Mouse (Mus musculus) embryonic stem cell, embryonic (primary cell): ENCODE data around the gene Fgf15.

Source experiments
- CTCF ChIA-PET, 4 experiments: fragments of 300-600 bp in 2 of 4; fragments of 350-600 bp in 2 of 4; sonication (Branson Sonifier 250); formaldehyde crosslinking; loops; one replicate each; lab custom pipeline; 2022; ENCODE audit warnings: inconsistent platforms in 2 of 4; lab: Charles Lee
- POLR2A ChIA-PET, 4 experiments: fragments of 300-600 bp in 2 of 4; fragments of 350-600 bp in 2 of 4; sonication (Branson Sonifier 250); formaldehyde crosslinking; loops; one replicate each; lab custom pipeline; 2022; ENCODE audit warnings: antibody characterized with exemption in 4 of 4, inconsistent platforms in 1 of 4; lab: Charles Lee

Fgf15 gene

DNA sequence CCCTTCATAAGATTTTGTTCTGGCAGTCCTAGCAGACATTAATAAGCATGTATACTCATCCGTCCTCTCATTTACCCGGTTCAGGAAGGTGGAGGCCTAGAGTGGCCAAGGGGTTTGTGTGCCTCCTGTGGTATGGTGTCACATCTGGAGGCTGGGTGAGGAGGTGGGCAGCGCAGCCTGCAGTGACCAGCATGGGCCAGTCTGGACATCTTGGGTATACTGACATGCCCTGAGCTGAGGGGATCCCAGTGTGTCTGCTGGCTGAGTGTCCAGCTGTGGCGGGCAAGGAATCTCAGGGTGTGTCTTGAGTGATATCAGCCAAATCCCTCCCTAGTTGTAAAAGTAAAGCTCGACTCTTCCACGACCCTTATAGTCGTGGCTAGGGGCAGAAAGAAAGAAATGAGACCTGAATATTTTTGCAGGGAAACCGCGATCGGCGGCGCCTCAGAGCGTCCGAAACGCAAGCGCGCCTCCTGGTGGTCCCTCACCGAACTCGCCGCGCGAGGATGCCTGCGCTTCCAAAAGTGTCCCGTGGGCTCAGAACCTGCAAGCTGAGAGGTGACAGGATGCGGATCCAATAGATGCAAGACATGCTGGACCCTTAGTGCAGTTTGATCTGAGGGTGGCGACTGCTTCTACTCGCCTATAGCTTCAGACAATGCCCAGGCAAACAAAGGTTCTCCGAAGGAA is 10.5 kb downstream of the Fgf15 start:
- ChIA-PET CTCF (interaction anchor here (0.5 to 4.0 kb wide), 63 partner anchors 8 to 507 kb away, joined by 3 to 36 read pairs (median 4); partner anchors contain the start of genes LTO1 (in 1 of the 4), Ppfia1 (in 1 of the 4) and Tpcn2 (in 1 of the 4)), POLR2A (interaction anchor here in 3 of 4 experiments (0.5 to 1.3 kb wide), 9 partner anchors 11 to 1310 kb away, joined by 3 to 4 read pairs (median 3); partner anchors contain the start of gene Fadd (in 1 of the 3))

DNA sequence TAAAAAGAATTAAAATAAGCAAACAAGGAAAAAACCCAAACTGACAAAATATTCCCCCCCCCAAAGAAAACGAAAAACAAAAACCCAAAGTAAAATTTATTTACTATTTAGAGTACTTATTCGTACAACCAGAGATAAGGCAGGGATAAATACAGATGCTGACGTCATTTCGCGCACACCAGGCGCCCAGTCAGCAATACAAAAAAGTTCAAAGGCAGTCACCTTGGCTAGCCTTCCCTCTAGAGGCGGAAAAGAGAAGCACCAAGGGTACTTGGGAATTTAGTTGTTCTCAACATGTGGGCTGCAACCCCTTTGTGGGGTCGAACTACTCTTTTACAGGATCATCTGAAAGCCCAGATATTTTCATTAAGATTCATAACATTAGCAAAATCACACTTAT is 11.5 kb downstream of the Fgf15 start:
- CTCF ChIA-PET, result interaction anchor here (0.6 to 4.0 kb wide), 32 partner anchors 7 to 385 kb away, joined by 3 to 36 read pairs (median 5); partner anchors contain the start of genes LTO1 (in 1 of the 4) and Tpcn2 (in 1 of the 4)
- POLR2A ChIA-PET, result interaction anchor here in 3 of 4 experiments (0.5 to 1.5 kb wide), 12 partner anchors 9 to 1311 kb away, joined by 3 to 8 read pairs (median 3); partner anchors contain the start of genes Fadd (in 1 of the 3) and Tpcn2 (in 1 of the 3)

DNA sequence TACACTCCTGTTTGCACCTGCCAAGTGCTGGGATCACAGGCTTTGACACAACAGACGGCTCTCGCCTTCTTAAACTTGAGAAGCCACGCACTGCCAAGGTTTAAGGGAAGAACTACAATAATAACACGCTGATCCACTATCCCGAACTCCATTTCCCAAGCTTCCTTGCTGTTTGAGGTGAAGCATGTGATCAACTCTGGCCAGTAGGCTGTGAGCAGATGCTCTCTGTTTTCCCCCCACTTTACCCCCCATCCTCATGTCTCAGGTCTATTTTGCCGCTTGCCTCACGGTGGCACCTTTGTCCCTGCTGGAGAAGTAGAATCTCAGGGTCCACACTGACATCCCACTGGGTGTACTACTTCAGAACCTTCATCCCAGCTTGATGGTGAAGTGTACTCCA is 12.4 kb downstream of the Fgf15 start:
- CTCF ChIA-PET, result interaction anchor here (0.6 to 4.0 kb wide), 40 partner anchors 9 to 372 kb away, joined by 3 to 36 read pairs (median 3); partner anchors contain the start of genes Fadd (in 1 of the 4) and Fgf3 (in 1 of the 4)
- POLR2A ChIA-PET, result interaction anchor here (0.6 to 1.5 kb wide), 30 partner anchors 9 to 375 kb away, joined by 3 to 10 read pairs (median 4); partner anchors contain the start of genes Fadd (in 1 of the 4) and Tpcn2 (in 1 of the 4)

DNA sequence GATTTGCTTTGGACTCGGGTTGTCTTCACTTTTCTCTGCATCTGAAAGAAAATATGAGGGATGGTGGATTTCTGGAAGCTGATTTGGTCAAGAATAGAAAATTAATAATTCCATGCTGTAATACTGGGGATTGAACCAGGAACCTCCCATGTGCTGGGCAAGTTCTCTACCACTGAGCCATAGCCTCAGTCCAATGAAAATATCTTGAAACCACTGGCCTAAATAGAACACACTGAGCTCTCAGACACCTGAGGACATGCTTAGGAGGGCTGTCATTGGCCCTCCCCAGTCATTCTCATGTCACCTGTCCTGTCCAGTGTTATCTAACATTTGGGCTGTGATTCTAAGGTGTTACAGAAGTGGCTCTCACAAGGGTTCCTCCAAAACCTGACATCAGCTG is 14.8 kb downstream of the Fgf15 start:
- ChIA-PET POLR2A (interaction anchor here in 1 of 4 experiments (0.9 to 1.5 kb wide), 2 partner anchors 29 to 47 kb away, joined by 3 to 4 read pairs; partner anchors contain the start of gene Ccnd1), CTCF (no interaction called here)

DNA sequence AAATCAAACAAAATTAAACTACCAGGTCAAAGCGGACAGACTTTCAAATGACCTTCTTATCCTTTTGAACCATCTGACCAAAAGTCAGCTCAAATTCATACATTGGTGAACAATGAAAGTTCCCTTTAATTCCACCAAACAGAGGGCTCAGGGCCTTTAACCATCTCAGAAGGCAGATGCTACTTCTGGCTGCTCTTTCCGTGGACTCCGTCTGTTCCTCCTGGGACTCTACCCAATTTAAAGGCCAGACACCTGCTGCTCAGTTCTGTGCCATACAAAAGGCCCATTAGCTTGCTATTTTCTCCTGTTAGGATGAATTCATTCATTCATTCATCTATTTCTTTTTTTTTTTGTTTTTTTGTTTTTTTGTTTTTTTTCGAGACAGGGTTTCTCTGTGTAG is 16.6 kb downstream of the Fgf15 start:
- CTCF ChIA-PET, result no interaction called here
- POLR2A ChIA-PET, result no interaction called here

DNA sequence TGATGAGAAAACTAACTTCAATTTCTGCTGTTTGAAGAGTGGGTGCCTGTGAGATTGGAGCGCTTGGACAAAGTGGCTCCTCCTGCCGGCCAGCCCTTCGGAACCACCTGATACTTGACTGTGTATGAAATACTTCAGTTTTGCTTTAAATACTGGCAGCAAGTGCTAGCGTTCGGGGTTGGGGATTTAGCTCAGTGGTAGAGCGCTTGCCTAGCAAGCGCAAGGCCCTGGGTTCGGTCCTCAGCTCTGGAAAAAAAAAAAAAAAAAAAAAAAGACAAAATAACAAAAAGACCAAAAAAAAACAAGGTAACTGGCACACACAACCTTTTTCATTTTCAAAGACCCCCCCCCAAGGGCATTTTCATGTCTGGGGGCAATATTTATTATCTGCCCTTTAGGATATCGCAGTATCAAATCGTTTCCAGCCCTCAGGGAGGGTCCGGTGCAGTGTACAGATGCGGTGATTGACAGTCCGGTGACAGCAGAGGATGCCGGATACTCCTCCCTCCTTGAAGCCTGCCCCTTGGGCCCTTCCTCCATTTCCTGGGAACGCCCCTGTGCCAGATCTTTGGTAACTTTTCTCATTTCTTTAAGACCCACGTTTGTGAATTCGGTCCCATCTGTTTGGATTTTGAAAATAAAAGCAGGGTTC is 18.1 kb downstream of the Fgf15 start:
- ChIA-PET CTCF (interaction anchor here in 3 of 4 experiments (0.6 to 1.9 kb wide), 9 partner anchors 8 to 351 kb away, joined by 3 to 8 read pairs (median 5); no protein-coding TSS in a partner anchor), POLR2A (interaction anchor here in 3 of 4 experiments (0.5 to 3.0 kb wide), 20 partner anchors 9 to 369 kb away, joined by 3 to 18 read pairs (median 4); partner anchors contain the start of genes Ccnd1 (in 1 of the 3) and Tpcn2 (in 1 of the 3))

DNA sequence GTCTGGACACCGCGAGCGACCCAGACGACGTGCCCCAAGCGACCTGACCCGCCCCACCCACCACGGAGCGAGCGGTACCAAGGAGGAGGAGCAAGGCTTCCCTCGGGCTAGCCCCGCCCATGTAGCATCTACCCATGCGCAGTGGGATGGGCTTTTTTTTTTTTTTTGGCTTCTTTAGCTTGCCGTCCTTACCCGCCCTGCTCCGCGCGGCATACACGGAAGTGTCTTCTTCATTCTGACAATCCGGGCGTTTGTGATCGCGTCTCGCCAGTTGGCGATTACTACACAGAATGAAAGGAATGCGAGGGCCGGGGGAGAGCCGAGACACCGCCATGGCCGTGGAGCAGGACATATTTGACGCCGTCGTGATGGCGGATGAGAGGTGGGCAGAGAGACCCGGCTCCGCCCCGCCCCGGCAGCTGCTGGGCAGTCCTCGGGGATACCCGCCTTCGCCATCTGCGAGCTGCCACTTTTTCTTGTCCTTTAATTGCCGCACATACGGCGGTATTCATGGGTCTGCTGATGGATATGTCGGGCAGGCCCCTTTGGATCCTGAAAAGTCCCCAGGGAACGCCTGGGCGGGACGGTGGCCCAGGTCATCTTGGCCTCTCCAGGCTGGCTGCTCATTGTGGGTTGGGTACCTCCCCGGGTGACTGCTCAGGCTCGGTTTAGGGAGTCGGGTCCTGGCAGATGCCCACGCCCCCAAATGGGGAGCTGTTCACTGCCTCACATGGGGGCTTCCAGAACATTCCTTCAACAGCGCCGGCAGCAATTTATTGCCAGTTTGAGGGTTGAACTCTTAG is 18.8 kb downstream of the Fgf15 start, which contains the start of gene LTO1:
Gene LTO1, plus strand, starts transcription at position 153 of the 803 bp plus-strand sequence.
- ChIA-PET CTCF (interaction anchor here (0.6 to 1.9 kb wide), 17 partner anchors 8 to 350 kb away, joined by 3 to 6 read pairs (median 4); no protein-coding TSS in a partner anchor), POLR2A (interaction anchor here (0.5 to 3.0 kb wide), 29 partner anchors 9 to 369 kb away, joined by 3 to 18 read pairs (median 4); partner anchors contain the start of genes Ccnd1 (in 1 of the 4) and Tpcn2 (in 1 of the 4))

DNA sequence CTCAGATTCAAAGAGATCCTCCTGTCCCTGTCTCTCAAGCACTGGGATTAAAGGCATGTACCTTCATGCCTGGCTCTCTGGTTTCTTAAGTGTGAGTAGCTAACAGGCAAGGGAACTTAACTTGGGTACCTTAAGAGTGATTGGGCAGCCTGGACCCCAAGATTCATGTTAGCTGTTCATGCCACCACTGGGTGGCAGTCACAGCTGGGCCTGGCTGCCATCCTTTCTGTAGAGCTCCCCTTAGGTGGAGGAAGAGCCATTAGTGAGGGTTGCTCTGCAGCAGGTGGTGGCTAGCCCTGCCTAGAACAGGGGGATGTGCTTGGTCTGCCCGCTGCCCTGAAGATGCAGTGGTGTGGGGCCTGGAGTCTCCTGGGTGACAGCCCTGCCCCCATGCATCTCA is 22.5 kb downstream of the Fgf15 start:
- POLR2A ChIA-PET, result interaction anchor here in 2 of 4 experiments (0.6 to 1.3 kb wide), 2 partner anchors 10 kb away, joined by 3 to 6 read pairs; no protein-coding TSS in a partner anchor
- CTCF ChIA-PET, result interaction anchor here in 3 of 4 experiments (0.6 to 0.9 kb wide), 6 partner anchors 9 to 143 kb away, joined by 3 to 4 read pairs (median 3); no protein-coding TSS in a partner anchor

DNA sequence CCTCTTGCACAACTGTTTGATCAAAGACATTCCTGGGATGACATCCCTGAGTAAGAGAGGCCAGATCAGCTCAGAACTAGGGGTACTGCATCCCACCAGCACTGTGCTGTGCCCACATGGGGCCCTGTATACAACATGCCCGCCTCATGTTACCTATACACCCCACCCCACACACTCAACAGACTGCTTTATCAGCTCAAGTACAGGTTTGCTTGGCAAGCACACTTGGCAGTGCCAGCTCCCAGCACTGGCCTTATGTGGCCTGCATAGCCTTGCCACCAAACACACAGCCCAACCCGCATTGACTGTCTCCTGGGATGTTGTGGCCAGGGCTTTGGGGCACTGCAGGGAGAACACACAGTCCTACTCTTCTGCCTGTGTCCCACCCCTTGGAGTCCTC is 31.3 kb downstream of the Fgf15 start:
- CTCF ChIA-PET, result interaction anchor here in 3 of 4 experiments (0.9 to 1.7 kb wide), 5 partner anchors 9 to 326 kb away, joined by 3 to 6 read pairs (median 3); no protein-coding TSS in a partner anchor
- POLR2A ChIA-PET, result interaction anchor here in 1 of 4 experiments (0.7 to 3.3 kb wide), 6 partner anchors 8 to 322 kb away, joined by 3 to 31 read pairs (median 4); partner anchors contain the start of genes Ccnd1 and LTO1

DNA sequence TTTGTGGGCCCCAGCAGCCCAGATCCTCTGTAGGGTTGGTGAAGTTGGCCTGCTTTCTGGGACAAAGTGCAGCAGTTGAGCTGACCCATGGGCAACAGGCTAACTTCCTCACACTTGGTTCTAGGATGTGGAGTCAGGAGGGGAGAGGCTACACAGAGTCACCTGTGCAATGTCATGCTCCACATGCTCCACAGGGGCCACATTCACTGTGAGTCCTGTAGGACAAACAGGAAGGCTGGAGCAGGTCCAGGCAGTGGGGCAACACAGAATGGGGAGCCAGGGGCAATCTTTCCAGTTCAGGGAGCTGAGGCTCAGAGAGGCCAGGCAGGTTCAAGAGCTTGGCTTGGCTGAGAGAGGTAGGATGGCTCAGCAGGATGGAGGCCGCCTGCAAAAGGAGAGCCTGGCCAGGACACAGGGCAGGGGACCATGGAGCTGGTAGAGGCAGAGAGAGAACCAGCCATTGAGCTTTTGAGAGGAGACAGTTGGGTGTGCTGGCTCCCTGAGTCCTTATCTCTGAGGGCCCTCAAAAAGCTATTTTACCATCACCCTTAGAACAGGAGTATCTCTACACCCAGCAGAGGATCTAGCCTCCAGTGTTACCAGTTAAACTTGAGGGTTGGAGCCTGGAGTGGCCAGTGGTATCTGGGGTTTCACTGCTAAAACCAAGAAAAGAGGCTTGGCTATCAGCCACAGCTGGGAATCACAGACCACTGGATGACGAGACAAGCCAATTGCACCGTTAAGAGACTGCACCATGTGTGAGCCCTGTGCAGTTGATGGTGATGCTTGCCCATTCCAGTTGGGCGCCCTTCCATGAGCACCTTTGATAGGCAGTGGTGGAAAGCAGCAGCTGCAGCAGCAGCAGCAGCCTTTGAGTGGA is 31.9 kb downstream of the Fgf15 start:
- POLR2A ChIA-PET, result interaction anchor here in 2 of 4 experiments (0.9 to 3.3 kb wide), 12 partner anchors 8 to 356 kb away, joined by 3 to 31 read pairs (median 3); partner anchors contain the start of genes Ccnd1 (in 1 of the 2), LTO1 (in 1 of the 2) and Tpcn2 (in 1 of the 2)
- CTCF ChIA-PET, result interaction anchor here in 3 of 4 experiments (0.9 to 1.7 kb wide), 5 partner anchors 9 to 325 kb away, joined by 3 to 6 read pairs (median 3); no protein-coding TSS in a partner anchor

DNA sequence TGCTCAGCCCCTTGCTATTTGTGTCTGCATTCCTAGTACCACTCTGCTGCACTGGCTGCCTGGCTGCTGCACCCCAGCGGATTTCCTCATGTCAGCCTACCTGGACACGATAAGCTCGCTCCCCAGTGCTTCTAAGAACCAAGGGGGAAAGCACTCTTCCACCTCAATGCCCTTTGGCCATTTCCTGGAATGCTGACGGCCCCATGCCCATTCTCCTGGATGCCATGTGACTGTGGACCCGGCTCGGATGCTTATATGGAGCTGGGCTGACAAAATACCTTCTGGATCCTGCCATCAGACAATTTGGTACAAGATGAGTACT is 32.5 kb downstream of the Fgf15 start:
- CTCF ChIA-PET, result interaction anchor here in 2 of 4 experiments (0.9 to 1.7 kb wide), 3 partner anchors 10 to 324 kb away, joined by 3 to 6 read pairs (median 3); no protein-coding TSS in a partner anchor

DNA sequence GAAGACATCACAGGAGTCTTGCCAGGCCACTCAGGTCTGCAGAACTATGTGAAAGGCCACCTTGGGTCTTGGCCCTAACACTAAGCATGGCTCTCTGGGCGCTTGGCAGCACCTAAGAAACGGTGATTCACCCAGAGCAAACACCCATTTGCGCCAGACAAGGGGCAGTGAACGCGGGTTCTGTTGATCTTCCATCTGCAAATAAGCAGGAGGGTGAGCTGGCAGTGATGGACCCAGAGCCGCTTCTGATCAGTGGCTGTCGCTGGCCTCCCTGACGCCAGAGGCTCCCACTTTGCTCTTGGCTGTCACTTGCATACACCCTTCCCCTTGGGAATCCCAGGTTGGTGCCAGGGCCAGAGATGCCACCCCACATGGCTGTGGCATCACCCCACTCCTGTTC is 33.2 kb downstream of the Fgf15 start:
- POLR2A ChIA-PET, result interaction anchor here in 2 of 4 experiments (0.7 to 3.3 kb wide), 9 partner anchors 10 to 287 kb away, joined by 3 to 31 read pairs (median 4); partner anchors contain the start of genes Ccnd1 (in 2 of the 2) and LTO1 (in 1 of the 2)
- CTCF ChIA-PET, result interaction anchor here in 3 of 4 experiments (0.9 to 1.7 kb wide), 3 partner anchors 10 to 349 kb away, joined by 3 to 6 read pairs (median 3); no protein-coding TSS in a partner anchor

More for the DNA sequence above, 32.5 kb downstream of the Fgf15 start:
- POLR2A ChIA-PET, result interaction anchor here in 2 of 4 experiments (0.9 to 3.3 kb wide), 12 partner anchors 7 to 355 kb away, joined by 3 to 31 read pairs (median 3); partner anchors contain the start of genes Ccnd1 (in 2 of the 2), LTO1 (in 1 of the 2) and Tpcn2 (in 1 of the 2)

DNA sequence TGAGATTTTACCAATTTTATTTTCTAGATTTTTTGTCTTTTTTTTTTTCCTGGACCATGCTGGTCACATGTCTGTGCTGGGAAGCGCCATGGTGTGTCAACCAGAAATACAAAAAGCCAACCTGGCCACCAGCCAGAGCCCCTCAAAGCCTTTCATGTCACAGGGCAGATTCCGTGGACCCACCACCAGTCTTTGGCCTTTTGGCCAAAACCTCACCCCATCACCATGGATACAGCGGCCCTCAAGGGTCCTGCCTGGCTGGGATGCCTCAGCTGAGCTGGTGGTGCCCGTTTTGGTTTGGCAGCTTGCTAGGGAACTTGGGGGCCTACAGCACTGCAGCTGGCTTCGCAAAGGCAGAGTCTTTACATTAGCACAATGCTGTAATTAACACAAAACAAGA is 33.6 kb downstream of the Fgf15 start:
- POLR2A ChIA-PET, result interaction anchor here in 2 of 4 experiments (0.7 to 1.9 kb wide), 5 partner anchors 10 to 287 kb away, joined by 3 to 8 read pairs (median 4); partner anchors contain the start of gene Ccnd1 (in 1 of the 2)
- CTCF ChIA-PET, result interaction anchor here in 1 of 4 experiments (0.9 kb wide), 1 partner anchor 348 kb away, joined by 3 read pairs; no protein-coding TSS in a partner anchor

DNA sequence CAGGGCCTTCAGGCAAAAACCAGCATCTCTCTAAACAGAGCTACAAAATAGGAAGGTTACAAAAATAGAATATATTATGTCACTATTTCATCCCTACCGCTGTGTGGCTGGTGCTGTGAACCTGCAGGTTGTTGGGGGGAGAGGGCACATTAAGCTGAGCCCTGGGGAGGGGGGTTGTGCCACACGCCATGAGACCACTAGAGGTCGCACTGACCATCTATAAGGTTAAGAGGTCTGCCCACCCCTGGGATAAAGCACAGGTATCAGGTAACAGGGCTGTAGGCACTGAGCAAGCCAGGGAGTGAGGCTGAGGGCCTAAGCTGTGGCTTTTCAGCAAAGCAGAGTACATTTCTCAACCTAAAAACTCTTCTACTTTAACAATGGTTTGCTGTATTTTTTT is 35.4 kb downstream of the Fgf15 start:
- POLR2A ChIA-PET, result interaction anchor here (0.5 to 13.1 kb wide), 17 partner anchors 9 to 393 kb away, joined by 3 to 245 read pairs (median 4); partner anchors contain the start of gene LTO1 (in 2 of the 4)

DNA sequence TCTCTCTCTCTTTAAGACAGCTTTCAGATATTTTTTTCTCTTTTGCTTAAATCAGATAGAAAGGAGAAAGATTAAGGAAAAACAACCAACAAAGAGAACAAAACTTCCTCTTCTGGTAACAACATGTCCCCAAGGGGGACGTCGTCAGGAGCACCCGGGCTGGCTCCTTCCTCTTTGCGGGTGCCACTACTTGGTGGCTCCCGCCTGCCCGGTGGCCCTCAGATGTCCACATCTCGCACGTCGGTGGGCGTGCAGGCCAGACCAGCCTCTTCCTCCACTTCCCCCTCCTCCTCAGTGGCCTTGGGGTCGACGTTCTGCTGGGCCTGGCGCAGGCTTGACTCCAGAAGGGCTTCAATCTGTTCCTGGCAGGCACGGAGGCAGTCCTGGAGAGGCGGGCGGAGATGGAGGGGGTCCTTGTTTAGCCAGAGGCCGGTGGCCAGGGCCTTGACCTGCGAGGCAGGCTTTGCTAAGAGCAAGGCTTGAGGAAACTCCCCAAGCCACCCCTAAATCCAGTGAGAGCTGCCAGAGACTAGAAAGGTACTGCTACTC is 36.1 kb downstream of the Fgf15 start:
- CTCF ChIA-PET, result interaction anchor here (0.7 to 2.0 kb wide), 38 partner anchors 8 to 351 kb away, joined by 3 to 12 read pairs (median 4); partner anchors contain the start of genes LTO1 (in 2 of the 4) and Tpcn2 (in 1 of the 4)
- POLR2A ChIA-PET, result interaction anchor here (0.5 to 13.1 kb wide), 14 partner anchors 8 to 393 kb away, joined by 3 to 245 read pairs (median 4); partner anchors contain the start of gene LTO1 (in 2 of the 4)

More for the DNA sequence above, 35.4 kb downstream of the Fgf15 start:
- CTCF ChIA-PET, result interaction anchor here (0.6 to 2.0 kb wide), 47 partner anchors 9 to 366 kb away, joined by 3 to 12 read pairs (median 4); partner anchors contain the start of genes LTO1 (in 2 of the 4) and Tpcn2 (in 1 of the 4)
